Mouse (Mus musculus): Measurements from ENCODE around the gene Ankrd24. TPM values are rescaled to one million over a fixed set of nuclear protein-coding genes. Genes with fewer than 3 reads are reported as not detected.
"Not testable (repeated sequence)": the region's sequence is repeated elsewhere in the genome, so short reads cannot be mapped to it uniquely, and the experiment has no call there.

Ankrd24 gene
- total RNA-seq, 2 experiments from 2014 or later: 8.0 to 11.7 TPM

DNA sequence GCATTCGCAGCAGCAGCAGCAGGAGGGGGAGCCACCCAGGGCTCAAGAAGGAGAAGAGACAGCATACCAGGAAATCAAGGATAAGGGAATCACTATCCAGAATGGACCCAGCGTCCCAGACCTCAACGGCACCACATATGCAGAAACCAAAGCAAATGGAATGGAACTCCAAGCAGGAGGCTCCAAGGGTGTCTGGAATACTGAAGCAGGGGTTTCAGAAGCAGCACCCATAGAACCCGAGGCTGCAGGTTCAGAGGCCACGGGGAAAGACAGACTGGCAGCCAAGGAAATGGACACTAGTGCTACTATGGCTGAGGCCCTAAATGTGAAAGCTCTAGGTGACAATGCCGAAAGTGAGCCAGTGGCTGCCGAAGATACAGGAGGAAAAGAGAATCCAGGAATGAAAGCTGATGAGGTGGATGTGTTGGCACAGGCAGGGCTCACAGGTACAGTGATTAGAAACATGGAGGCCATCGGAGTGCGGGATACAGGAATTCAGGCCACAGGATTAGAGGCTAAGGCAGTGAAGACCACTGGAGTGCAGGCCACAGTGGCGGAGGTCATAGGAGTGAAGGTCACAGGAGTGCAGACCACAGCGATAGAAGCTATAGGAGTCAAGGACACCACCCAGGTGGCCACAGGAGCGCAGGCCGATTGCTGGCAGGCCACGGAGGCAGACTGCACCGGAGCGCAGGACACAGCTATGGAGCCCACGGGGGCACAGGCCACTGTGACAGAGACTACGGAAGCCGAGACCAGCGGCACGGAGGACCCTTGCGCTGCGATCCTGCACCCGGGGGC lies 14.5 kb downstream of the Ankrd24 start:
- peak in 1 of 2 experiments; percentile 23 for DNase-seq
- intact Hi-C loops (cut with DNase I): loop anchor here (5.0 kb wide), 2 partner anchors 404 to 529 kb away; partner anchors contain the start of gene Zfp873

DNA sequence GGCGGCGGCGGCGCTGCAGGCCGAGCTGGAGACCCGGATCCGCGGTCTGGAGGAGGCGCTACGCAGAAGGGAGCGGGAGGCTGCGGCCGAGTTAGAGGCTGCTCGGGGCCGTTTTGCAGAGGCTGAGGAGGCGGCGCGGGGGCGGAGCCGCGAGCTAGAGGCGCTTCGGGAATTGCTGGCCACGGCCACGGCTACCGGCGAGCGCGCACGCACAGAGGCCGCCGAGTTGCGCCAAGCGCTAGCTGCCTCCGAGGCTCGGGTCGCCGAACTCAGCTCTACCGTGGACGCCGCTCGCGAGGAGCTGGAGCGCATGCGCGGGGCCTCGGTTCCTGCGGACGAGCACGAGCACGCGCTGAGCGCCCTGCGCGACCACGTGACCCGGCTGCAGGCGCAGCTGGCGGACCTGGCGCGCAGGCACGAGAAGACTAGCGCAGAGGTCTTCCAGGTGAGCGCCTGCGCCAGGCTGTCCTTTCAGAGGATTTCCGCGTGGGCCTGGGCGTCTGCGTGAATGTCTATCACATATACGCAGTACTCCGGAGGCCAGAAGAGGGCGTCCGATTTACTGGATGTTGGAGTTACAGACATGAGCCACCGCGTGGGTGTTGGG lies 15.2 kb downstream of the Ankrd24 start:
- intact Hi-C loops (cut with DNase I): loop anchor here (5.0 kb wide), 2 partner anchors 404 to 529 kb away; partner anchors contain the start of gene Zfp873
- peak; percentile 95 to 96 for DNase-seq

DNA sequence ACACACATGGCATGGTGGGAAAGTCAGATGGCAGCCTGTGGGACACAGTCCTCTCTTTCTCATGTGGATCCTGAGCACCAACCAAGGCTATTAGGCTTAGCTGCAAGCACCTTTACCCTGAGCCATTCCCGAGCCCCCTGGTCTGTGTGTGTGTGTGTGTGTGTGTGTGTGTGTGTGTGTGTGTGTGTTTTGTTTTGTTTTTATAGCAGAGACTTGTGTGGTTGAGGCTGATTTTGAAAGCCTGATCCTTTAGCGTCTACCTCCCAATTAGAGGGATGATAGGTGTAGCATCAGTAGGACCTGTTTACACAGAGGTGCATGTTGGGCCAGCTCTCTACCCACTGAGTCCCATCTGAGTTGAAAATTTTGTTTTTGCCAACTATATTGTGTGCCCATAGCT lies 15.8 kb downstream of the Ankrd24 start:
- intact Hi-C loops (cut with DNase I): loop anchor here (5.0 kb wide), 2 partner anchors 403 to 528 kb away; partner anchors contain the start of gene Zfp873
- no peak for DNase-seq

DNA sequence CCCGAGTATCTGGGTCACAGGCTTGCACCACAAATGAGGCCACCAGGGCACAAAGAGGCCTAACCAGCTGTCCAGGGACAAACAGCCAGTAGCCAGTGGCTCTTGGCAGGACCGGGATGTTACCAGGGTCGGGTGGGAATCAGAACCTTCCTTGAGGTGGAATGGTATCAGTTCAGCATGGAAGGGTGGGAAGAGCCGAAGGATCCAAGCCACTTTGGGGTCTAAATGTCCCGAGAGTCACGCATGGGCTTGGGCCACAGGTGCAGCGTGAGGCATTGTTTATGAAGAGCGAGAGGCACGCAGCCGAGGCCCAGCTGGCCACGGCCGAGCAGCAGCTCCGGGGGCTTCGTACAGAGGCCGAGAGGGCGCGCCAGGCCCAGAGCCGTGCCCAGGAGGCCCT lies 16.4 kb downstream of the Ankrd24 start:
- DNase-seq: no peak
- intact Hi-C loops (cut with DNase I): loop anchor here (5.0 kb wide), 2 partner anchors 403 to 528 kb away; partner anchors contain the start of gene Zfp873

DNA sequence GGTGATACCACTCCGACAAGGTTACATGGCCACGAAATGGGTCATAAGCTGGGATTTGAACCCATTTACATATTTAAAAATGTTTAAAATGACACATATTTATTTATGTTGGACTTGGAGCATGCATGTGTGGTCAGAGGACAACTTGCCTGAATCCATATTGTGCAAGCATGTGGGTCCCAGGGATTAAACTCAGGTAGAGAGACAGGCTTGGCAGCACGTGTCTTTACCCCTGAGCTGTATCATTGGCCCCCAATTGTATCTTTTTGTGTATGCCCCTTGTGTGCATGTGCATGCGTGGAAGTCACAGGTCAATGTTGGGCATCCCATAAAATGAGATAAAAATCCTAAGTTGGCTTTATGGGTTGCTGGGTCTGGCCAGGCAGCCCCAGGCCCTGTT lies 17.1 kb downstream of the Ankrd24 start:
- DNase-seq: no peak
- intact Hi-C loops (cut with DNase I): no loop called here

DNA sequence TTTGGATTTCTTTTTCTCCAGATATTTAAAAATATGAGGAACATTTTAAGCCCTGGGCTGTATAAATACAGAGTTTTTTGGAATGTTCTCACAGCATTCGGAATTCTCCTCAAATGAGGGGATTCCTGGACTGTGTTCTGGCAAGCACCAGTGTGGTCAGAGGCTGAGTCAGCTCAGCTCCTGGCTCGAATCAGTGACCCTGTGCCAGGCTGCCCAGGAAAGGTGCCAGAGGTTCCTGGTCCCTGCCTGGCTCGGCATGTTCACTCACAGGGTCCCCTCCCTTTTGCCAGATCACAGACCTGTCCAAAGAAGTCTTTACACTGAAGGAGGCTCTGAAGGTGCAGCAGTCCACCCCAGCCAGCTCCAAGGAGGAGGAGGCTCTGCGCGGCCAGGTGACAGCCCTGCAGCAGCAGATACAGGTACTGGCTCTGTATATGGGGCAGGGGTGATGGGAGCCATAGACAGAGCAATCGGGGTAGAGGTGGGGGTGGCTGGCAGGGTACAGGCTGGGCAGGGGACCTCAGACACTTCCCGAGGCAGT lies 17.7 kb downstream of the Ankrd24 start:
- DNase-seq: no peak
- intact Hi-C loops (cut with DNase I): no loop called here

DNA sequence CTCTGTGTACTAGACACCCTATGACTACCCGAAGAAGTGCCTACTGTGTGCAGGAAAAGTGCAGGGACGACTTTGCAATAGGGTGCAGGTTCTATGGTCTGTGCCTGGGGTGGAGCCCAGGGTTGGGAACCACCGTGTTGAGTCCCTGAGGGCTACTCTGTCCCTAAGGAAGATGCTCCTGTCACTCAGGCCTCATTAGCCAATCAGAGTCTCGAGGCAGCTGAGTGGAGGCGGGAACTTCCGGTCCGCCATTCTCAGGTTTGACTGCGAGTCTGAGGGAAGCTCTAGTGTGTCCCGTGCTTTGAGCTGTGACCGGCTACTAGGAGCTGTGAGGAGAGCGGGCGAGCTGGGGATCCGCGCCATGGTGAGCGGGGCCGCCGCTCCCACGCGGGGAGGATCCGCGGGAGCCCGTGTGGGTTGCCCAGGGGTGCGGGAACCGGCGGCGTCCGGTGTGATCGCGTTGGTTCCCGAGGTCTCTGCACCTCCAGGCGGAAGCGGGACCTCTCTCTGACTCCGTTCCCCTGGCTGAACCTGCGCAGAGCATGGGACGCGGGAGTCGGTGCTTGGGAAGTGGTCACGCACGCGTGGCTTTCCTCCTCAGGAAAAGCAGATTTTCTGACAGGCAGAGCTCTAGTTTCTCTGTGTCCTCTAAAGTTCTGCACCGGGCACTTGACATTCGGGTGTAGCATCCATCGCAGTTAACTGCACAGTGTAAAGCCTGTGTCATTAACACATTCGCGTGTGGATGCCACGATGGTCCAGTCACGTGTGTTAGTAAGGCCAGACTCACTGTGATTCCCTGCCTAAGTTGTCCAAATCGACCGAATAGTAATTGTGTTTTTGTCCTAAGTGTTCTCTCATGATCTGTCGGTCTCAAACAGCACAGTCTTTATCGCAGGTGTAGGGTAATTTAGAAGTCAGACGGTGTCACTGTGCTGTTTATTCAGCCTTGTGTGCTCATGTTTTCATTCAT lies 20.7 kb downstream of the Ankrd24 start, which contains the start of gene Gm10778:
Gene Gm10778, plus strand, starts transcription at position 257 of the 973 bp plus-strand sequence.
- intact Hi-C loops (cut with DNase I): not testable (repeated sequence)

DNA sequence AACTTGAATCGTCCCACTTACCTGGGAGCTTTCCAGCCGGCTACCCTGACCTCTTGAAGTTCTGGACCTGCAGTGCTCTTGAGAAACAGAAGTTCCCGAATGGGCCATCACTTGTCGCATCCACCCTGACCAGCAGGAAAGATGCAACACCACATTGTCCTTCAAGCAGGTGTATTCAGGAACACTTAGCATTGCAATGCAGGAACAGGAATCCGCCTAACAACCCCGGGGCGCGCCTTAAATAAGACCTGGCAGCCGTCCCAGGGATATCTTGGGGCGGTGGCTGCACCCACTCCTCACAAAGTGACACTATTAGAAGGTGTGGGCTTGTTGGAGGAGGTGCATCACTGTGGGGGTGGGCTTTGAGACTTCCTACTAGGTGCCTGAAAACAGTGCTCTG lies 26.8 kb downstream of the Ankrd24 start:
- intact Hi-C loops (cut with DNase I): no loop called here

More for the DNA sequence above, 20.7 kb downstream of the Ankrd24 start, which contains the start of gene Gm10778:
- peak; percentile 86 to 88 for DNase-seq

DNA sequence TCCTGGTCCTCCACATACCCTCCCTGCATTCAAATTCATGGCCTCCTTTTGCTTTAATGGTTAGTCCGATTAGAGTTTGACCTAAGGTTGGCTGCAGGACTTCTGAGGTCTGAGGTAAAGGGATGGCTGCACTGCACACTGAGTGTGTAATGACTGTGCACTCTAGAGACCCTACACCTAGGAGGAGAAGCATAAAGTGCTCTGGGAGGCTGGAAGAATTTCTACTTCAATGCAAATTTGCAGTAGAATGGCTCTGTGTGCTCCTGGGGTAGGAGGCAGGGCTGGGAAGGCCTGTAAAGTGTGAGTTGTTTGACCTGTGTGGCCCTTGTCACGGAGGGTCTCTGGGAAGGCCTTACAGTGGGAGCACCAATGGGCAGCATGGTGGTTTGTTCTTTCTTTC lies 27.8 kb downstream of the Ankrd24 start:
- DNase-seq: peak; percentile 0
- intact Hi-C loops (cut with DNase I): no loop called here

More for the DNA sequence above, 26.8 kb downstream of the Ankrd24 start:
- DNase-seq: peak in 1 of 2 experiments; percentile 0

DNA sequence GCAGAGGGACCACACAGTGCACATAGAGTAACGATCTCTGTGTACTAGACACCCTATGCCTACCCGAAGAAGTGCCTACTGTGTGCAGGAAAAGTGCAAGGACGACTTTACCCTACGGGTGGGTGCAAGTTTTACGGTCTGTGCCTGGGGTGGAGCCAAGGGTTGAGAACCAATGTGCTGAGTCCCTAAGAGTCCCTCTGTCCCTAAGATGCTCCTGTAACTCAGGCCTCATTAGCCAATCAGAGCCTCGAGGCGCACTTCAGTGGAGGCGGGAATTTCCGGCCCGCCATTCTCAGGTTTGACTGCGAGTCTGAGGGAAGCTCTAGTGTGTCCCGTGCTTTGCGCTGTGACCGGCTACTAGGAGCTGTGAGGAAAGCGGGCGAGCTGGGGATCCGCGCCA lies 58.8 kb downstream of the Ankrd24 start:
- DNase-seq; intact Hi-C loops (cut with DNase I): not testable (repeated sequence)

Other genes with a start within 250 kb of the Ankrd24 start
- gene Dohh, start 244.1 kb upstream of the Ankrd24 start, total RNA-seq (2021): 10 to 100 TPM; 50.3 to 52.2 TPM
- gene Gm48551, start 244.1 kb upstream of the Ankrd24 start, total RNA-seq (2021): 1 to 10 TPM; 1.1 to 2.0 TPM
- gene Gm48552, start 239.5 kb upstream of the Ankrd24 start, total RNA-seq (2021): under 1 TPM in 1 of 2 experiments, not detected in 1; 0.62 TPM
- gene Smim24, start 235.5 kb upstream of the Ankrd24 start, total RNA-seq (2021): 1 to 10 TPM; 2.2 to 2.4 TPM
- gene Nfic, start 172.9 kb upstream of the Ankrd24 start, total RNA-seq (2021): 100 to 1,000 TPM; 115 to 133 TPM
- under 1 TPM in 1 of 2 experiments, not detected in 1; 0.24 TPM for gene Celf5, start 145.8 kb upstream of the Ankrd24 start, total RNA-seq (2021)
- gene Ncln, start 132.1 kb upstream of the Ankrd24 start, total RNA-seq (2021): 10 to 100 TPM; 61.9 to 63.9 TPM
- 1 to 10 TPM in 1 of 2 experiments, under 1 TPM in 1; 0.61 to 1.3 TPM for gene S1pr4, start 128.4 kb upstream of the Ankrd24 start, total RNA-seq (2021)
- gene Gna15, start 104.3 kb upstream of the Ankrd24 start, total RNA-seq (2021): under 1 TPM; 0.73 to 0.78 TPM
- 10 to 100 TPM; 50.7 to 51.7 TPM for gene Gna11, start 83.3 kb upstream of the Ankrd24 start, total RNA-seq (2021)
- gene Aes, start 69.1 kb upstream of the Ankrd24 start, total RNA-seq (2021): 1,000 to 10,000 TPM in 1 of 2 experiments, 100 to 1,000 TPM in 1; 977 to 1,076 TPM
- gene Tle2, start 54.0 kb upstream of the Ankrd24 start, total RNA-seq (2021): 10 to 100 TPM in 1 of 2 experiments, 1 to 10 TPM in 1; 7.5 to 11.5 TPM
- gene Tle6, start 27.5 kb upstream of the Ankrd24 start, total RNA-seq (2021): 1 to 10 TPM; 7.5 to 8.5 TPM
- 1 to 10 TPM; 2.6 to 2.7 TPM for gene BC025920, start 22.3 kb upstream of the Ankrd24 start, total RNA-seq (2021)
- 1 to 10 TPM; 6.5 to 7.2 TPM for gene Sirt6, start 743 bp upstream of the Ankrd24 start, total RNA-seq (2021)
- 1 to 10 TPM; 1.7 to 2.5 TPM for gene Gm10778, start 20.5 kb downstream of the Ankrd24 start, total RNA-seq (2021)
- gene Zfp433, start 76.3 kb downstream of the Ankrd24 start, total RNA-seq (2021): 1 to 10 TPM; 3.4 to 3.7 TPM
- gene Gm3055, start 142.6 kb downstream of the Ankrd24 start, total RNA-seq (2021): 1 to 10 TPM; 1.5 to 1.8 TPM
- 1 to 10 TPM; 1.7 to 2.1 TPM for gene Gm4767, start 183.6 kb downstream of the Ankrd24 start, total RNA-seq (2021)
- 1 to 10 TPM; 2.0 to 2.2 TPM for gene Gm32687, start 235.4 kb downstream of the Ankrd24 start, total RNA-seq (2021)

All from heart, postnatal 36 days (tissue).